Mouse (Mus musculus): ENCODE results near the gene Gm49337.

DNA sequence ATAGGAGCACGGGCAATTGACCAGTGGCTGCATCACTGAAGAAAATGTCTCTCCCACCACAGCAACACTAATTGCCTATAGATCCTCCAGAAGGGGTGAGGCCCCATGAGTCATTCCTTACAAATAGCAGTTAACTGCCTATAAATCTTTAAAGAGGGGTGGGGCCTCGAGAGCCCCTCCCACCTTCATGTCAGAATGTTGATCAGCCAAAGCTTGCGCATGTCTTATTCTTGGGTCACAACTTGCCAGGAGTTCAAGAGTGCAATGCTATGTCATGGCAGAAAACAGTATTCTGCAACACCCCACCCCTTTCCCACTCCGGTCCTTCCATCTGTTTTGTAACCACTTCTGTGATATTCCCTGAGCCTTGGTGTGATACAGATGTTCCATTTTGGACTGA, 33.3 kb downstream of the Gm49337 start:
- TF ChIP-seq POLR2A (IDR thresholded peaks at IDR 0.05; ENCODE audit: insufficient read depth, low read depth, low read length) = no peak
- no peak for TF ChIP-seq CTCF (IDR thresholded peaks at IDR 0.05; ENCODE audit: insufficient read depth, low read depth, low read length)
